Mouse (Mus musculus) kidney, embryonic 16.5 days (tissue): ENCODE measurements around the gene Gcm1. TPM values are rescaled to one million over a fixed set of nuclear protein-coding genes. Genes with fewer than 3 reads are reported as not detected.

Experiments
- polyA plus RNA-seq: library from polyadenylated mRNA; unstranded; fragments of >200 nt; fragmentation: Nextera tagmentation; extraction: Ambion mirVana; gene quantifications from 2 replicates; pipeline ENCODE4 v1.2.1, GENCODE M21; 2015

Gene Gcm1
- polyA plus RNA-seq, 1 experiment from 2014 or later: 1.1 TPM

Other genes starting within 250 kb of the Gcm1 start
- gene Elovl5, start 134.6 kb upstream of the Gcm1 start, polyA plus RNA-seq: 90.1 and 95.9 TPM in 2 replicates
- gene Fbxo9, start 57.1 kb downstream of the Gcm1 start, polyA plus RNA-seq: 44.3 and 45.2 TPM in 2 replicates
- gene Ick, start 57.3 kb downstream of the Gcm1 start, polyA plus RNA-seq: 21.7 and 24.5 TPM in 2 replicates
- 134 and 150 TPM in 2 replicates for gene Gsta4, start 130.8 kb downstream of the Gcm1 start, polyA plus RNA-seq
- gene Gsta1, start 178.7 kb downstream of the Gcm1 start, polyA plus RNA-seq: 2.8 TPM in 2 replicates
- 0.58 and 1.5 TPM in 2 replicates for gene Gm3776, start 205.2 kb downstream of the Gcm1 start, polyA plus RNA-seq
- gene Gm10639, start 238.0 kb downstream of the Gcm1 start, polyA plus RNA-seq: 30.2 and 34.9 TPM in 2 replicates